Mouse (Mus musculus): ENCODE measurements around the gene 2700097O09Rik. TPM values are rescaled to one million over a fixed set of nuclear protein-coding genes. Genes with fewer than 3 reads are reported as not detected.
"Not testable (repeated sequence)": the region's sequence is repeated elsewhere in the genome, so short reads cannot be mapped to it uniquely, and the experiment has no call there.

The 2700097O09Rik gene
- total RNA-seq, 1 experiment from 2014 or later: 12.8 TPM

- no peak for DNase-seq
These were observed 38.9 kb downstream of the 2700097O09Rik start for GRCm38 (mm10) chr12:55041011-55041410.

DNA sequence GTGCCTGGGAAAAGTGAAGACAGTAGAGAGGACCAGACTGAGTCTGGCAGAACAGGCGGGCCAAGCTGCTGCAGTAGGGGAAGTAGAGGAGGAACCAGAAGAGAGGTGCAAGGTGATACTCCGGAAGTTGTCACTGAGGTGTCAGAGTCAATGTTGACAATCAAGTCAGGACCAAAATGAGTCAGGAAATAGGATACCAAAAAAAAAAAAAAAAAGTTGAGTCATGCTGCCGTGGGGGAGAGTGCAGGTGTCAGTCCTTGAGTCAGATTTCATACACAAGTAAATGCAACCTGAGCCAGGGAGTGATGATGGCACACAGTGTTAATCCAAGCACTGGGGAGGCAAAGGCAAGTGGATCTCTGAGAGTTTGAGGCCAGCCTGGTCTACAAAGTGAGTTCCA is 52.8 kb downstream of the 2700097O09Rik start:
- no peak for DNase-seq

DNA sequence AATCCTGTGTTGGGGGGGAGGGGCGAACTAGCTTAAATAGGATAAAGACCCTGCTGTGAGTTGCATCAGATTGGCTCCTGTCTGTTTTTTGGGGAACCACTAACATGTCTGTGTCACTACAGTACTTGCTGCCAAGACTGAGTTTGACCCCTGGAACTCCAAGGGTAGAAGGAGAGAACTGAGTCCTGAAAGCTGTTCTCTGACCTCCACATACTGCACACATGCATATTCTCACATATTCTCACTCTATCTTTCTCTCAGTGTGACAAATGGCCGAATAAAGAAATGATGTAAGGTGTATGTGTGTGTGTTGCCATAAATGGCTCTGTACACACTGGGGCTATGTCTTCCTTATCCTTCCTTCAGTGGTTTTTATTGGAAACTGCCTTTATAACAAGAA is 56.6 kb downstream of the 2700097O09Rik start:
- DNase-seq: no peak

DNA sequence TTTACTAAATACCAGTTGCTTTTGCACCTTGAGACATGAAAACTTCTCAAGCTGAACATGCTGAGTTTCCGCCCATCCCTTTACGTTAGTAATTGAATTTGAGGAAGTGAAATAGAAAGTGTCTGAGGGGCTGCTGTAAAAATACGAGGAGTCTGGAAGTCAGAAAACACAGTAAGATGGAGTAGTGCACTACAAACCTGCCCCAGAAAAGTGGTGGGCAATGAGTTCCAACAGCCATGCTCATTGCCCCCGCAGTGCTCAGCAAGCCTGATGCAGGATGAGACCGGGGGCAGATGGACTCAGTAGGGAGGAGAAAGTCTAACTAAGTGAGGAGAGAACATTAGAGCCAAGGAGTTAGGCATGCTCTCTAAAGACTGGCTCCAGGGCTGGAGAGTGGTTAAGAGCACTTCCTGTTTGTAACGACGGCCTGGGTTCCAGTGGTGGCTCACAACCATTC is 60.5 kb downstream of the 2700097O09Rik start:
- DNase-seq: no peak

DNA sequence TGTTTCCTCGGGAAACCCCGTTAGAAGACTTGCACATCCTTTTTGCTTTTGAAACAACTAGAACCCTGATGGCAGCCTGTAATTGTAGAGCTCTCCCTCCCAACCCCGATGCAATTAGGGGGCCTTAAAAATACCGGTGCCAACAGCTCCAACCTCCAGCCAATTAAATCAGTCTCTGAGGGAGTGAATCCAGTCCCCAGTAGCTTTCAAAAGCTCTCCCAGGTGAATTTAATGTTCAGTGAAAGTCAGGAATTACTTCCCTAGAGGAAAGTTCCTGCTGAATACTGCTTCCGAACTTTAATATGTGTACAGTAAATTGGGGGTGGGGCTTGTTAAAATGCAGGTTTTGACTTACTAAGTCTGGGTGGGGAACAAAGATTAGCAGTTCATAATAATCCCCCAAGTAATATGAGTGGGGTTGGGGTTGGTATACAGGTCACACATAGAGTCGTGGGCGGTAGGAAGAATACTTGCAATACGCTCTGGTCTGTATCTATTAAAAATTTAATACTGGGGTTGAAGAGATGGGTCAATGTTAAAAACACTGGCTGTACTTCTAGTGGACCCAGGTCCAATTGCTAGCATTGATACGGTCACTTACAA is 62.7 kb downstream of the 2700097O09Rik start:
- no peak for DNase-seq

DNA sequence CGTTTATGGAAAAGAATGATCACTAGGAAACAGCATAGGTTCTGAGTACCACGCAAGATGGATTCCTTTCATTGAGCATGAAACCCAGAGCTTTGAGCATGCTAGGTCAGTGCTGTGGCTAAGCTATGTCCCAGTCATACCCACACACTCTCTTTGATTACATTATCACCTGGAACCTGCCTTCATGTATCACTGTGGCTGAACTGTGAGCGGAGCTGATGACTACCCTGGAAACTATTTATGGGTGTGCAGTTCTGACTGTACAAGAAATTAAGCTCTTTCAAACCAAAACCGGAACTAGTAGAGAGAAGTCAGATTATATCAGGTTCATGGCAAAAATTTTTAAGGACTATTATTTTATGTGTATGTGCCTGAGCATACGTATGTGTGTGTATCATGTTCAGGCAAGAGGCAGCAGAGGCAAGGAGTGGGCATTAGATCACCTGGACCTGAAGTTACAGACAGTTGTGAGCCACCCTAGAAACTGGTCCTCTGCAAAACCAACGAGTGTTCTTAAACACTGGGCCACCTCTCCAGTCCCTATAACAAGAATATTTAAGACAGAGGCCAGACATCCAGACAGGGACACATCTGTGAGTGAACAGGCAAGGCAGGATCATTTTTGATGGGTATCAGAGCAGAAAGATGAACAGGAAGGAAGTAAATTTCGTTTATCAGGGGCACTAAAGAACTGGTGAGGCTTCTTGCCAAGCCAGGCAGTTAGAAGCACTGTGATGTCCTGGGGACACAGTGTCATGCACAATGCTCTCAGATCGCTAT is 63.4 kb downstream of the 2700097O09Rik start:
- DNase-seq: no peak

GRCm38 (mm10) chr12:55015428-55015827 is 64.5 kb downstream of the 2700097O09Rik start:
- no peak for DNase-seq

- no peak for DNase-seq
These were observed 66.1 kb downstream of the 2700097O09Rik start, which contains the start of gene Baz1a for GRCm38 (mm10) chr12:55013626-55014398. Gene Baz1a, minus strand, starts transcription at chr12:55014348.

DNA sequence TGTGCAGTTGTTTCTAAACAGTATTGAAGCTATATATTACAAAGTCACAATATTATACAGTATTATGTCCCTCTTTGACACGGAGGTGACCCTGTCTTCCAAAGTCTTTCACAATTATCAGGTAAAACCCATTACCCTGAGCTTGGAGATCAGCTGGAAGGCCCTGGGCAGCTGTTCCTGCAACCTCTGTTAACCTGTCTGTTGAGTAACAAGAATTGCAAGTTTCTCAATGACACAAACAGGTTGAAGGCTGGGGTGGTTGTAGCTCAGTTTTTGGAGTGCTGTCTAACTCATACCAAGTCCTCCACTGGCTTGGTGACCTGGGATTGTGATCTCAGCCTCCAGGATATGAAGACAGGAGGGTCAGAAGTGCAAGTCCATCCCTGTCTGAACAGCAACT is 66.9 kb downstream of the 2700097O09Rik start:
- no peak for DNase-seq

DNA sequence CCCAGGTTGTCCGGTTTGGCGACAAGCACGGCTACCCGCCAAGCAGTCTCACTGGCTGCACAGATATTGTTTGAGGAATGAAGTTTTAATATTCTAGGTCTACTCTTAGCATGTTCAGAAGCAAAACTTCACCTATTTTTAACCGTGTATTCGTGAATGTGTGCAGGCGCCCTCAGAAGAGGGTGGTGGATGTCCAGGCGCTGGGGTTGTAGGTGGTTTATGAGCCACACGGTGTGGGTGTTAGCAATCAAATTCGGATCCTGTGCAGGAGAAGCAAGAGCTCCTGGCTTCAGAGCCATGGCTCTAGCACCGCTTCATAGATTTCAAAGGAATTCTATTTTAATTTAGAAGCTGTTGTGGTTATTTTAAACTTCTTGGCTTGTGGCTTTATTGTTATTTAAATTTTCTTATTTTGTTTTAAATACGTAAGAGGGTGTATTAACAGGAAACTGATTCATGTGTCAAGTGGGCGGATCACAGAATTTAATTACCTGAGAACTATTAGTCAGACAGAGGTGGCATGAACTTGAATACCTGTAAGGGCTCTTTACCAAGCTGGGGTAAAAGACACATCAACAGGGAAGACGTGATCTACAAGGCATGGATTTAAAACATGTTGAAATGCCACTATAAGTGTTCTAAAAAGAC is 72.4 kb downstream of the 2700097O09Rik start:
- DNase-seq: no peak

DNA sequence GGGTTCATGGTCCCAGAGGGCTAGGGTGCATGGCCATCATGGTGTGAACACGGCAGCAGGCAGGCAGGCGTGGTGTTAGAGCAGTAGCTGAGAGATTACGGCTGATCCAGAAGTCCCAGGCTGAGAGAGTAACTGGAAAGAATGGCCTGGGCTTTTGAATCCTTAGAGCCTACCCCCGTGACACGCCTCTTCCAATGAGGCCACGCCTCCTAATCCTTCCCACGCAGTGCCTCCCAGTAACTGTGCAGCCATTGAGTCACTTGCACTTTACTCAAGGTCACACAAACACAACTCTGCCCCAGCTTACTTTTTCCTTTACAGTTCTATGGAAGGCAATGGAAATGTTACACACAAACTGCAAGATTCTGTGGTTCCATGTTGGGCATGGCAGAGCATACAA is 73.8 kb downstream of the 2700097O09Rik start:
- no peak for DNase-seq

DNA sequence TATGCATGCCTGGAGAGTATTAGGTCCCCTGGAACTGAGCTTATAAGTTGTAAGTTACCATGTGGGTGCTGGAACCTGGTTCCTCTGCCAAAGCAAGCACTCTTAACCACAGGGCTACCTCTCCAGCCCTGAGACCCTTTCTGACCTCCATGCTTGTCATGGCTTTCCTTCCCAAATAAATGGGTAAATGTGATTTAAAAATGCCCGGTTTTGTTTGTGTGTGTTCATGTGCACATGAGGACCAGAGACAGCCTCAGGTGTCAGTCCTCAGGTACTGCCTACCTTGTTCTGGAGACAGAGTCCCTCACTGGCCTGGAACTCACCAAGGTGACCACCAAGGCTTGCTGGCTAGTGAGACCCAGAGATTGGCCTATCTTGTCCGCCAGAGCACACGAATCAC is 75.5 kb downstream of the 2700097O09Rik start:
- DNase-seq: no peak

GRCm38 (mm10) chr12:55003843-55004242 is 76.1 kb downstream of the 2700097O09Rik start:
- no peak for DNase-seq

DNA sequence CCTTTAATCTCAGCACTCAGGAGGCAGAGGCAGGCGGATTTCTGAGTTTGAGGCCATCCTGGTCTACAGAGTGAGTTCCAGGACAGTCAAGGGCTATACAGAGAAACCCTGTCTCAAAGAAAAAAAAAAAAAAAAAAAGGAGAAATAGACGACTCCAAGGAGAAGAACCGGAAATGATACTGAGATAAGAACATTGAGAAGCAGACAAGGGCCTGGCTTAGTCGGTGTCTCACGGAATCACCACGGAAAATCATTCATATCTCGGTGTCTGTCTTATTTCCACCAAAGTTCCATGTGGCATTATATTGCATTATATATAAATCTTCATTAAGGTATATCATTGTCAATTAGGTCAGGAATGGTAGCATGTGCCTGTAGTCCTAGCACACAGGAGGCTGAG is 77.4 kb downstream of the 2700097O09Rik start:
- not testable (repeated sequence) for DNase-seq

DNA sequence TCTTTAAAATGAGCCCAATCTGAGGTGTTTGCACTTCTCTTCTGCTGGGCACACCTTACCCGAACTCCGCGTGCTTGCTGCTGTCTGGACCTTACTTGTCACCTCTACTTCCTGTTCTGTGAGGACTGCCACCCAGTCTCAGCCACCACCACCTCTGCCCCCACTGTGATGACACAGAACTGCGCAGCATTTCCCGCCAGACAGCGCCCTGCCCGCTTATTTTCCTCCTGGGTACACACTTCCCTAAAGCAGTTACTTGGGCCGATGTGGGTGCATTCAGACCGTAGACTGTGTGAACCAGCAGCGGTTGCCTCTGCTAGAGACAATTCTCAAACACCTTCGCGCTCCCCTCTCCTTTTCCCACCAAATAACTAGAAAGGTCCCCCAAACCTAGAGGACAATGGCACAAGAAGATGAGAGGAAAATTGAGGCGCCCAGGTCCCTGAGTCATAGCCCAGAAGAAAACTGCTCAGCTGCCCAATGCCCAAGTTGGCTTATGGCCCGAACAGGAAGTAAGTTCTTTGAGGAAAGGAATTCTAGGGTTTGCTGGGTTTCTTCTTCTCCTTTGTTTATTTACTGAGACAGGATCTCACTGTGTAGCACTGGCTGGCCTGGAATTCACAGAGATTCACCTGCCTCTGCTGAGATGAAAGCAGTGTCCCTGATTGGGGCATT is 80.8 kb downstream of the 2700097O09Rik start:
- peak; percentile 46 for DNase-seq

DNA sequence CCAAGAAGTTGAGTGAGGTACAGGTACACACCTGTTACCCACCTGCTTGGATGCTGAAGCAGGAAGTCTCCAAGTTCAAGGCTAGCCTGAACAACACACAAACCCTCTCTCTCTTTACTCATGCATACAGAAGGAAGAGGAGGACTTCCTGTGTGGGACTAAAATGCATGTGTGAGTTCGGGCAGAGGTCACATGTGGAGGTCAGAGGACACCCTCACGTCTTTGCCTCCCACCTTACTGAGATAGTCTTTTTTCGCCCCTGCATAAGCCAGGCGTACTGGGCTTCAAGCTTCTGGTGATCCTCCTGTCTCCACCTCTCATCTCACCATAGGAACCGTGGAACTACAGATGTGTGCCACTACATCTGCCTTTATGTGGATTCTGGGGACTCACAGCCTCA is 81.5 kb downstream of the 2700097O09Rik start:
- no peak for DNase-seq

- DNase-seq: no peak
These were observed 82.9 kb downstream of the 2700097O09Rik start for GRCm38 (mm10) chr12:54996979-54997474.

DNA sequence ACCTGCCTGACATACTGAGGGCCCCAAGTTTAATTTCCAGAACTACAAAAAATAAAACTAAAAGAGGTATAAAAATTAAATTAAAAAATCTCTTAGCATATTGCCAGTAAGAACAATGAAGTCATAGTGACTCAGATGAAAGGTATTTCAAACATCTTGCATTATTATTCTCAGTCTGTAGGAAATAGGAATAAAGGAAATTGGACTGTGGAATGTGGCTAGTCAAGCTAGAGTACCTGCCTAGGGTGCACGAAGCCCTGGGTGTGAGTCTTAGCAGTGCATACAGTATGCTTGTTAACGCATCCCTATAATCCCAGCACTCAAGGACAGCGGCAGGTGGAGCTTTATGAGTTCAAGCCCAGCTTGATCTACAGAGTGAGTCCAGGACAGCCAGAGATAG is 83.9 kb downstream of the 2700097O09Rik start:
- DNase-seq: no peak

Data from adrenal gland, postnatal 14 days (tissue).